Mouse (Mus musculus): Measurements from ENCODE around the gene Taok1. TPM values are rescaled to one million over a fixed set of nuclear protein-coding genes. Genes with fewer than 3 reads are reported as not detected.
A peak's percentile ranks its signal among the peaks of the same experiment; 100 is the strongest.

Gene Taok1
- polyA plus RNA-seq, 1 experiment from 2014 or later = 18.4 TPM

GRCm38 (mm10) chr11:77501971-77502370 lies 105.6 kb downstream of the Taok1 start:
- H3K9me3 ChIP-seq (ENCODE audit: low read length) = no peaks in the 10 kb centered on the region
- no peak overlapping the region for H3K9ac ChIP-seq (replicated peaks; ENCODE audit: low read depth)
- TF ChIP-seq CTCF (IDR thresholded peaks at IDR 0.05) = no peak
- TF ChIP-seq EP300 (IDR thresholded peaks at IDR 0.05) = no peak
- DNase-seq (ENCODE audit: low spot score) (no peak), ATAC-seq (no peak)
- H3K36me3 ChIP-seq (ENCODE audit: insufficient read depth, low read length) = peaks cover 39% of the 10 kb centered on the region
- no peaks in the 10 kb centered on the region for H3K27me3 ChIP-seq (replicated peaks; ENCODE audit: insufficient read depth, low read length)
- H3K4me3 ChIP-seq (ENCODE audit: low read depth, low read length) = no peak overlapping the region
- 83% methylated on average over 4 of the region's 4 CpGs for WGBS
- H3K4me2 ChIP-seq (replicated peaks; ENCODE audit: low read depth, low read length) = no peak overlapping the region
- H3K27ac ChIP-seq (ENCODE audit: low read length) = no peak overlapping the region
- peaks cover 8% of the 10 kb centered on the region; the same call in 1 of the 2 replicates for H3K4me1 ChIP-seq (ENCODE audit: insufficient read depth, low read depth, low read length)

- Histone ChIP-seq H3K36me3 (ENCODE audit: insufficient read depth, low read length) (peaks cover 36% of the 10 kb centered on the region), H3K27me3 (replicated peaks; ENCODE audit: insufficient read depth, low read length) (no peaks in the 10 kb centered on the region), H3K4me2 (replicated peaks; ENCODE audit: low read depth, low read length) (no peak overlapping the region), H3K4me3 (ENCODE audit: low read depth, low read length) (no peak overlapping the region), H3K27ac (ENCODE audit: low read length) (no peak overlapping the region), H3K9ac (replicated peaks; ENCODE audit: low read depth) (no peak overlapping the region), H3K4me1 (ENCODE audit: insufficient read depth, low read depth, low read length) (peaks cover 10% of the 10 kb centered on the region; the same call in 1 of the 2 replicates), H3K9me3 (ENCODE audit: low read length) (no peaks in the 10 kb centered on the region)
- ATAC-seq (no peak), DNase-seq (ENCODE audit: low spot score) (peak; percentile 86)
- TF ChIP-seq CTCF (IDR thresholded peaks at IDR 0.05) (peak; percentile 92), EP300 (IDR thresholded peaks at IDR 0.05) (no peak)
- WGBS = 18% methylated on average over 5 of the region's 5 CpGs
Measured at GRCm38 (mm10) chr11:77501392-77501791, 106.2 kb downstream of the Taok1 start.

DNA sequence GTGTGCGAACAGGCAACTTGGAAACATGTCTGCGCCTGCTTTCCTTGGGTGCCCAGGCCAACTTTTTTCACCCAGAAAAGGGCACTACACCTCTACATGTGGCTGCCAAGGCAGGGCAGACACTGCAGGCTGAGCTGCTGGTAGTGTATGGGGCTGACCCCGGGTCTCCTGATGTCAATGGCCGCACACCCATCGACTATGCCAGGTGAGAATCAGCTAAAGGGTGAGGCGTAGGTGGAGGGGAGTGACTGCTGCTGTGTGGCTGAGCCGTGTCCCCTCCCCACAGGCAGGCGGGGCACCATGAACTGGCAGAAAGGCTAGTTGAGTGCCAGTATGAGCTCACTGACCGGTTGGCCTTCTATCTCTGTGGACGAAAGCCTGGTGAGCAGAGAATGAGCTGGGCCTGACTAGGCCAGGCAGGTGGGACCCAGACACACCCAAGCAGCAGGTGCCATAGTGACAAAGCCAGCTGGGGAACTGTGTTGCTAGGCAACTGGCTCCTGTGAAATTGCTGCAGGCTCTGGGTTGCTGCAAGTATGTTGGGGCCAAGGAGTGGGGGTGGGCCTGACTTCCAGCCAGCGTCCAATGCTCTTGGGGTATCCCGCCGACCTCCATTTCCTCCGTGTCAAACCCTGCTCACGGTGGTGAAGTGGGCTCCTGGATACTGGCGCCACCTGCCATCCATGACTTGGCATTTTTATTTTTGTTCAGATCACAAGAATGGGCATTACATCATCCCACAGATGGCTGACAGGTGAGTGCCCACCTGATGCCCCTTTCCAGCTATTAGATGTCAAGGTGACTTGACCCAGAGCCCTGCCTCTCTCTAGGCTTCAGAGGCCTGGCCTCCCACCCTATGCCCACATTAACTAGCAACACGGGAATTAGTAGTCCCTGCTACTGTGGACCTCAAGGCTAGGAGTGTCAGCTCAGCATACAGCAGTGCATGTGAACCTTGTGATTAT lies 107.0 kb downstream of the Taok1 start:
- Histone ChIP-seq H3K27ac (ENCODE audit: low read length) (no peak overlapping the region), H3K9ac (replicated peaks; ENCODE audit: low read depth) (no peak overlapping the region), H3K4me1 (ENCODE audit: insufficient read depth, low read depth, low read length) (peaks cover 14% of the 10 kb centered on the region; the same call in 1 of the 2 replicates), H3K36me3 (ENCODE audit: insufficient read depth, low read length) (peaks cover 36% of the 10 kb centered on the region), H3K27me3 (replicated peaks; ENCODE audit: insufficient read depth, low read length) (no peaks in the 10 kb centered on the region), H3K4me2 (replicated peaks; ENCODE audit: low read depth, low read length) (no peak overlapping the region), H3K4me3 (ENCODE audit: low read depth, low read length) (no peak overlapping the region), H3K9me3 (ENCODE audit: low read length) (no peaks in the 10 kb centered on the region)
- TF ChIP-seq EP300 (IDR thresholded peaks at IDR 0.05) (no peak), CTCF (IDR thresholded peaks at IDR 0.05) (no peak)
- DNase-seq (ENCODE audit: low spot score) = no peak
- no peak for ATAC-seq
- WGBS = 77% methylated on average over 17 of the region's 17 CpGs

DNA sequence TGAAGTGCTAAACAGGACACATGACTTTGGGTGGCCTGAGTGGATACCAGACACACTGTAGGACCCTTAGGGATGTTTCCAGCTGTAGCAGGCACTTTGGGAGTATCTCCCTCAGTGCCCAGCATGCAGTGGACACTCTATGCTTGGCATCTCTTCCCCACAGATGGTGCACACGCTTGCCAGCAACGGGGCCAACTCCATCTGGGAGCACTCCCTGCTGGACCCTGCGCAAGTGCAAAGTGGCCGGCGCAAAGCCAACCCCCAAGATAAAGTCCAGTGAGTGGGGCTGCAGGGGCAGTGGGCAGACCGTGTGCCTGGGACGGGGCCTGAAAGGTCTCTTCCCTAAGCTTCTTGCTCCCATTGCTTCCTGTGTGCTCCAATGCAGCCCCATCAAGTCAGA lies 108.3 kb downstream of the Taok1 start:
- Histone ChIP-seq H3K9ac (replicated peaks; ENCODE audit: low read depth) (no peak overlapping the region), H3K27me3 (replicated peaks; ENCODE audit: insufficient read depth, low read length) (no peaks in the 10 kb centered on the region), H3K4me1 (ENCODE audit: insufficient read depth, low read depth, low read length) (peaks cover 17% of the 10 kb centered on the region), H3K4me2 (replicated peaks; ENCODE audit: low read depth, low read length) (no peak overlapping the region), H3K36me3 (ENCODE audit: insufficient read depth, low read length) (peaks cover 27% of the 10 kb centered on the region), H3K27ac (ENCODE audit: low read length) (no peak overlapping the region), H3K4me3 (ENCODE audit: low read depth, low read length) (no peak overlapping the region), H3K9me3 (ENCODE audit: low read length) (no peaks in the 10 kb centered on the region)
- ATAC-seq (no peak), DNase-seq (ENCODE audit: low spot score) (no peak)
- TF ChIP-seq CTCF (IDR thresholded peaks at IDR 0.05) = no peak
- TF ChIP-seq EP300 (IDR thresholded peaks at IDR 0.05) = no peak
- 82% methylated on average over 7 of the region's 7 CpGs for WGBS

DNA sequence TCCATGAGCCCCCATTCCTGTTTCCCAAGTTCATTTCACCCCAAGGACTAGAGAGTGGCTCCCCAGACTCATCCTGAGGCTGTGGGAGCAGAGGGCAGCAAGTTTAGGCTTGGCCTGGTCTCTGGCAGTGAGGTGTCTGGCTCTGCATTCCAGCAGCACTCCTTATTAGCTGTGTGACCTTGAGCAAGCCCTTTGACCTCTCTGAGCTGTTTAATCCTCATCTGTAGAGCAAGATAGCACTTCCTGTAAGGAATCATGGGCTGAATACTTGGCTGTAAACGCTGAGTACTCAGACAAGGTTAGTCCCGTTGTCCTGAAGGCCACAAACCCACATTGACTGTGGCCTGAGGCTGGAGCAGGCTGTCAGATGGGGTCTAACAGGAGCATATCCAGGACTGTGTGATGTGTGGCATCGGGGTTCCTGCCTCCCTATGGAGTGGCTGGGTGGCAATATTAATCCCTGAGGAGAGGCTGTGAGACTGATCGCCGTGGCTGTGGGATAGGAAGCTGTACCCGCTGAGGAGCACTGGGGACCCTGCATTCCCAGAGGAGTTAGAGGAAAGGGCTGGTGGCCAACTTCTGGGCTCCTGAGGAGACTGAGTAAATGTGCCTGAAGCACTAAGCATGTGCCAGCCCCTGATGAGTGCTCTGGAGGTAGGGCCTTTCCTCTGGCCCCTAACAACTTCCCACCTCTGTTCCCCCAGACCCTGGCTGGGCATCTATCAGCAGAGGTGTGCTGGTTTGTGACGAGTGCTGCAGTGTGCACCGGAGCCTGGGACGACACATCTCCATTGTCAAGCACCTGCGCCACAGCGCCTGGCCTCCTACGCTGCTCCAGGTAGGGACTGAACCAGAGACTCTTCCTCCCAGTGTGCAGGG lies 109.1 kb downstream of the Taok1 start:
- no peak for ATAC-seq
- peaks cover 22% of the 10 kb centered on the region for H3K4me1 ChIP-seq (ENCODE audit: insufficient read depth, low read depth, low read length)
- 0 out of 2 replicates have a peak overlapping the region, but pooled peaks have one; percentile 17 for H3K4me2 ChIP-seq (replicated peaks; ENCODE audit: low read depth, low read length)
- peaks cover 21% of the 10 kb centered on the region for H3K36me3 ChIP-seq (ENCODE audit: insufficient read depth, low read length)
- H3K4me3 ChIP-seq (ENCODE audit: low read depth, low read length) = no peak overlapping the region
- peak overlapping the region; percentile 86 for H3K27ac ChIP-seq (ENCODE audit: low read length)
- H3K27me3 ChIP-seq (replicated peaks; ENCODE audit: insufficient read depth, low read length) = no peaks in the 10 kb centered on the region
- TF ChIP-seq EP300 (IDR thresholded peaks at IDR 0.05) = no peak
- no peak for TF ChIP-seq CTCF (IDR thresholded peaks at IDR 0.05)
- no peaks in the 10 kb centered on the region for H3K9me3 ChIP-seq (ENCODE audit: low read length)
- 72% methylated on average over 12 of the region's 12 CpGs for WGBS
- no peak overlapping the region for H3K9ac ChIP-seq (replicated peaks; ENCODE audit: low read depth)
- DNase-seq (ENCODE audit: low spot score) = no peak

- H3K27me3 ChIP-seq (replicated peaks; ENCODE audit: insufficient read depth, low read length) = no peaks in the 10 kb centered on the region
- H3K36me3 ChIP-seq (ENCODE audit: insufficient read depth, low read length) = peaks cover 16% of the 10 kb centered on the region; the same call in 1 of the 2 replicates
- H3K4me2 ChIP-seq (replicated peaks; ENCODE audit: low read depth, low read length) = 0 out of 2 replicates have a peak overlapping the region, but pooled peaks have one; percentile 17
- TF ChIP-seq CTCF (IDR thresholded peaks at IDR 0.05) (no peak), EP300 (IDR thresholded peaks at IDR 0.05) (no peak)
- H3K27ac ChIP-seq (ENCODE audit: low read length) = peak overlapping the region; percentile 86
- no peaks in the 10 kb centered on the region for H3K9me3 ChIP-seq (ENCODE audit: low read length)
- H3K4me3 ChIP-seq (ENCODE audit: low read depth, low read length) = no peak overlapping the region
- peaks cover 22% of the 10 kb centered on the region for H3K4me1 ChIP-seq (ENCODE audit: insufficient read depth, low read depth, low read length)
- ATAC-seq (peak; percentile 67), DNase-seq (ENCODE audit: low spot score) (peak; percentile 75)
- no peak overlapping the region for H3K9ac ChIP-seq (replicated peaks; ENCODE audit: low read depth)
- WGBS = 51% methylated on average over 4 of the region's 4 CpGs
Measured at GRCm38 (mm10) chr11:77497851-77498250, 109.8 kb downstream of the Taok1 start.

All from lung, postnatal 0 days (tissue).